Mouse (Mus musculus): ENCODE measurements around the gene Iqcg. TPM values are rescaled to one million over a fixed set of nuclear protein-coding genes. Genes with fewer than 3 reads are reported as not detected.
A peak's percentile ranks its signal among the peaks of the same experiment; 100 is the strongest.

Iqcg gene
- polyA plus RNA-seq, 1 experiment from 2014 or later = 1.7 TPM

MicroRNAs within 50 kb of the gene (microRNA counts, 519-probe panel; counts per million panel counts)
- microRNA mmu-miR-1947 = 582 counts per million, percentile 70 among the panel's probes with 10 or more counts

Small RNAs within 50 kb of the gene (microRNA-seq; reads per million reads assigned to microRNA genes)
- gene Gm22231 (not detected), gene Mir1947 (6.3 reads per million, percentile 12 among the genes with 10 or more reads in this experiment)

Other genes with a start within 250 kb of the Iqcg start
- not detected in 2 replicates for gene Smbd1, start 245.7 kb downstream of the Iqcg start, polyA plus RNA-seq (2016; fragmentation: Nextera tagmentation; extraction: Ambion mirVana)
- 45.7 and 50.7 TPM in 2 replicates for gene Fyttd1, start 178.7 kb downstream of the Iqcg start, polyA plus RNA-seq (2016; fragmentation: Nextera tagmentation; extraction: Ambion mirVana)
- gene Rubcn, start 178.5 kb downstream of the Iqcg start, polyA plus RNA-seq (2016; fragmentation: Nextera tagmentation; extraction: Ambion mirVana) = 7.3 and 7.7 TPM in 2 replicates
- gene Lrch3, start 142.1 kb downstream of the Iqcg start, polyA plus RNA-seq (2016; fragmentation: Nextera tagmentation; extraction: Ambion mirVana) = 9.9 and 10.1 TPM in 2 replicates
- 867 and 937 TPM in 2 replicates for gene Rpl35a, start 235 bp upstream of the Iqcg start, polyA plus RNA-seq (2016; fragmentation: Nextera tagmentation; extraction: Ambion mirVana)
- 1.1 and 1.2 TPM in 2 replicates for gene Lmln, start 6.3 kb upstream of the Iqcg start, polyA plus RNA-seq (2016; fragmentation: Nextera tagmentation; extraction: Ambion mirVana)
- 11.0 and 11.2 TPM in 2 replicates for gene Osbpl11, start 128.9 kb upstream of the Iqcg start, polyA plus RNA-seq (2016; fragmentation: Nextera tagmentation; extraction: Ambion mirVana)
- gene Snx4, start 195.2 kb upstream of the Iqcg start, polyA plus RNA-seq (2016; fragmentation: Nextera tagmentation; extraction: Ambion mirVana) = 31.3 and 34.5 TPM in 2 replicates